Mouse (Mus musculus): ENCODE results near the gene Arid3c. TPM values are rescaled to one million over a fixed set of nuclear protein-coding genes. Genes with fewer than 3 reads are reported as not detected.
"Not testable (repeated sequence)": the region's sequence is repeated elsewhere in the genome, so short reads cannot be mapped to it uniquely, and the experiment has no call there.

The Arid3c gene
- polyA plus RNA-seq, 1 experiment: 0.57 TPM

GRCm38 (mm10) chr4:41712421-41713196 is 18.3 kb downstream of the Arid3c start:
- no peak for TF ChIP-seq CTCF (IDR thresholded peaks at IDR 0.05; ENCODE audit: borderline replicate concordance, extremely low read depth, insufficient read depth, insufficient read length)
- TF ChIP-seq POLR2A (IDR thresholded peaks at IDR 0.05; ENCODE audit: borderline replicate concordance, extremely low read depth, insufficient read depth, insufficient read length, poor library complexity, severe bottlenecking): no peak
- DNase-seq (ENCODE audit: low read depth): no peak

DNA sequence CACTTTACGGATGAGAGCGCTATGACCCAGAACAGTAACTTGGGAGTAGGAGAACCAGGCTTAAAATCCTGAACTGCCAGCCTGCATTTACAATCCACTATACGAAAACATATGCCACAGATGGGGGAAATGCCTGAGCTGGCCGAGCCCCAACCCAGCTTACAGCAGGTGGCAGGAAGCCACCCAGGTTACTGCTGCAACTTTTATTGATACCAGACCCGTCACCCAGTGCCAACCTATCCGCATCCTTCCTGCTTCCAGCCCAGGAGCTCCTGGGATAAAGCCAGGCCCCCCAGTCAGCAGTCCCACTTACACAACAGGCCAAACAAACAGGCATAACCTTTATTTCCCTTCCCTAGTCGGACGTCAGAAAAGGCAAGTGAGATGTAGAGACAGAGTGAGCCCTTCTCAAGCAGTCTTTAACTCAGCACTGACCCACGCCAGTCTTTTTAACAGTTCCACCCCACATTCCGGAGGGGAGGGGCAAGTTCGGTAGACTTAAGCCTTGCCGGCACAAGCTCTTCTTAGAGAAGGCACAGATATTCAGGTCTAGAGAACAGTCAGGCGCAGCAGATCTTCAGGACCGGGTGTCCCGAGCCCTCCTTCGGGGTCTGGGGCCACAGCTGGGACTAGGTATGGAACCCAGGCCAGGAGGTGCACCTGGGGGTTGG is 19.1 kb downstream of the Arid3c start:
- peak; percentile 63 for DNase-seq (ENCODE audit: low read depth)
- TF ChIP-seq CTCF (IDR thresholded peaks at IDR 0.05; ENCODE audit: borderline replicate concordance, extremely low read depth, insufficient read depth, insufficient read length) (no peak), POLR2A (IDR thresholded peaks at IDR 0.05; ENCODE audit: borderline replicate concordance, extremely low read depth, insufficient read depth, insufficient read length, poor library complexity, severe bottlenecking) (no peak)

DNA sequence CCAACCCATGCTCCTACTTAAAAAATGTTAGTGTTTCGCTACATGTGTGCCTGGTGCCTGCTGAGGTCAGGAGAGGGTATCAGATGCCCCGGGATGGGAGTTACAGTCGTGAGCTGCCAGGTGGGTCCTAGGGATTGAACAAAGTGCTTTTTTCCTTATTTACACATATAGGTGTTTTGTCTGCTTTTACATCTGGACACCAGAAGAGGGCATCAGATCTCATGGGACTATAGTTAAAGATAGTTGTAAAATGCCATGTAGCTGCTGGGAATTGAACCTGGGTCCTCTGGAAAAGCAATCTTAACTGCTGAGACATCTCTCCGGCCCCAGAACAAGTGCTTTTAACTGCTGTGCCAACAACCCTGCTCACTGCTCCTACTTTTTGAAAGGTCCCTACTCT is 20.7 kb downstream of the Arid3c start:
- DNase-seq (ENCODE audit: low read depth): no peak
- TF ChIP-seq POLR2A (IDR thresholded peaks at IDR 0.05; ENCODE audit: borderline replicate concordance, extremely low read depth, insufficient read depth, insufficient read length, poor library complexity, severe bottlenecking) (no peak), CTCF (IDR thresholded peaks at IDR 0.05; ENCODE audit: borderline replicate concordance, extremely low read depth, insufficient read depth, insufficient read length) (no peak)

DNA sequence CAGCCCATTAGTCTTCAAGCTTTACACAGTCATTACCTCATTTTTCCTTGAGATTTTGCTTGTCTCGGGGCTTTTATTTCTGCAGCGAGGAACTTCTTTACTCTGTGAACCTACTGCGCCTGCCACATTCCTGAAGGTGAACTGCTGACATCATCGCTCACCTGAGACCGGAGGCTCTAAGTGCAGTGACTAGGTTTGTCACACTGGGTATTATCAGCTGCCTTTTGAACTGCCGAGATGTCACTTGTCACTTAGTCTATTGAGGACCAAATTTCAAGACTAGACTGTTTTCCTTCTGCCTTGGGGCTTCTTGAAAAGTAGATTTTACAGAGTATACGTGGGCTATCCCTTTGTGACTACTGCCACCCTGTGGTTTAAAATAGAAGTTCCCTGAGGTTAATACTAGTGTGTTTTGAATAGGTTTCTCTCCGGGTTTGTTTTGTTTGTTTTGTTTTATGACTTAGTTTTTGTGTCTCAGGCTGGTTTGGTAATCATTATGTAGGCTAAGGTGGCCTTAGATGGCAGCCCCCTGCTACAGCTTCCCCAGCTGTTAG is 22.7 kb downstream of the Arid3c start:
- peak; percentile 85 for DNase-seq (ENCODE audit: low read depth)
- TF ChIP-seq CTCF (IDR thresholded peaks at IDR 0.05; ENCODE audit: borderline replicate concordance, extremely low read depth, insufficient read depth, insufficient read length): 0 out of 2 replicates have a peak, but pooled peaks have one; percentile 36
- TF ChIP-seq POLR2A (IDR thresholded peaks at IDR 0.05; ENCODE audit: borderline replicate concordance, extremely low read depth, insufficient read depth, insufficient read length, poor library complexity, severe bottlenecking): no peak

DNA sequence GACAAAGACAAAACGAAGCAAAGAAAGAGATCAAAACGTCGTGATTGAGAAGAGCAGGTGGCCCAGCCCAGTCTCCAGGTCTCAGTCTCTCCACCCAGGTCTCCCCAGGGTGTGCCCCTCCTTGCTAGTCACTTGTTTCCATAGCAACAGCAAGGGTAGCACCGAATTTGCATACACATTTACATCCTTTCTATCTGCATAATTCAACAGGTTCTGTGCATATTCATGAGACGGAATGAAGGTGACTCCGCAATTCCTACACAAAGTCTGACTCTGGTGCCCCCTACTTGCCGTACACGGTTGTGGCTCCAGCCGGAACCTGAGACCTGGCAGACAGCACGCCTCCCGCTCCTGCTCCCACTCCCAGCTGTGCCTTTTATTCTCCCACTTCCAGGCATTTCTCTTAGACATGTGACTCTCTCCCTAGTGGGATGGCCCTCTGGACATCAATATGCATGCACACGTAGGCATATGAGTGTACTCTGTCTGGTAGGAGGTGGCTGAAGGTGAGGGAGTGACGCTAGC is 23.9 kb downstream of the Arid3c start:
- no peak for TF ChIP-seq POLR2A (IDR thresholded peaks at IDR 0.05; ENCODE audit: borderline replicate concordance, extremely low read depth, insufficient read depth, insufficient read length, poor library complexity, severe bottlenecking)
- TF ChIP-seq CTCF (IDR thresholded peaks at IDR 0.05; ENCODE audit: borderline replicate concordance, extremely low read depth, insufficient read depth, insufficient read length): peak; percentile 79
- peak; percentile 96 for DNase-seq (ENCODE audit: low read depth)

- no peak for TF ChIP-seq POLR2A (IDR thresholded peaks at IDR 0.05; ENCODE audit: borderline replicate concordance, extremely low read depth, insufficient read depth, insufficient read length, poor library complexity, severe bottlenecking)
- no peak for TF ChIP-seq CTCF (IDR thresholded peaks at IDR 0.05; ENCODE audit: borderline replicate concordance, extremely low read depth, insufficient read depth, insufficient read length)
- DNase-seq (ENCODE audit: low read depth): peak; percentile 68
Measured at GRCm38 (mm10) chr4:41705922-41706754, 24.8 kb downstream of the Arid3c start.

- no peak for DNase-seq (ENCODE audit: low read depth)
- TF ChIP-seq POLR2A (IDR thresholded peaks at IDR 0.05; ENCODE audit: borderline replicate concordance, extremely low read depth, insufficient read depth, insufficient read length, poor library complexity, severe bottlenecking): no peak
- no peak for TF ChIP-seq CTCF (IDR thresholded peaks at IDR 0.05; ENCODE audit: borderline replicate concordance, extremely low read depth, insufficient read depth, insufficient read length)
Measured at GRCm38 (mm10) chr4:41704651-41705050, 26.3 kb downstream of the Arid3c start.

DNA sequence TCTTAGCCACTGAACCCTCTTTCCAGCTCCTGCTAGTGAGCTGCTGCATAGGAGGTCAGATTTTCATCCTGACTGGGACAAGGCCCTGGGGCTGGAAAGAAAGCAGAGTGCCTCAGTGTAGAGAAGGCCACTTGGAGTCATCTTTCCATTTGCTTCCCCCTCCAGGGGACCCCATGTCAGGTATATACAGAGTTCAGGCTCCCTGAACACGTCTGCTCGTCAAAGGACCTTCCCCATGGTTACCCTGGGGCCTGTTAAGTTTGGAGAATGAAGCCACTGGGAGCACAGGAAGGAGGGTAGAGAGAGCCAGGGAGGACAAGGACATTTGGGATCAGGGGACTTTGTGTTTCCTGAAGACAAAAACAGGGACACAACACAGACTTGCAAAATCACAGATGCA is 28.7 kb downstream of the Arid3c start:
- not testable (repeated sequence) for DNase-seq (ENCODE audit: low read depth)

DNA sequence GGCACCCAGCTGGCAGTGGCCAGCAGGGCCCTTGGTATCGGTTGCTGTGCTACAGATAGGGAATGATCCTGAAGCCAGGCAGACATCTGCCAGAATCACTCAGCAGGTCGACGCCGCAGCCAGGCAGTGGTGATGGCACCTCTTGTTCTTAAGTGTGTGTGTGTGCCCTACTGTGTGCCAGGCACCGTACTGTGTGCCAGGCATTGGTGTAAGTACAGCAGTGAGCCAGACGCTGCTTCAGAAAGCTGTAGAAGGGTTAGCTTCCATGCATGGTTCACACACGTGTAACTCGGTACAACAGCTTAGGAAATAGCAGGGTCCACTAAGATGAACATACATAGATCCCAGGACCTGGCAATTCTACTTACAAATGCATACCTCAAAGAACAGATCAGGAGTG is 30.7 kb downstream of the Arid3c start:
- not testable (repeated sequence) for DNase-seq (ENCODE audit: low read depth)

- DNase-seq (ENCODE audit: low read depth): not testable (repeated sequence)
Measured at GRCm38 (mm10) chr4:41699783-41700182, 31.2 kb downstream of the Arid3c start, which contains the start of gene Il11ra1. Gene Il11ra1 (plus strand): TSS chr4:41699989.

DNA sequence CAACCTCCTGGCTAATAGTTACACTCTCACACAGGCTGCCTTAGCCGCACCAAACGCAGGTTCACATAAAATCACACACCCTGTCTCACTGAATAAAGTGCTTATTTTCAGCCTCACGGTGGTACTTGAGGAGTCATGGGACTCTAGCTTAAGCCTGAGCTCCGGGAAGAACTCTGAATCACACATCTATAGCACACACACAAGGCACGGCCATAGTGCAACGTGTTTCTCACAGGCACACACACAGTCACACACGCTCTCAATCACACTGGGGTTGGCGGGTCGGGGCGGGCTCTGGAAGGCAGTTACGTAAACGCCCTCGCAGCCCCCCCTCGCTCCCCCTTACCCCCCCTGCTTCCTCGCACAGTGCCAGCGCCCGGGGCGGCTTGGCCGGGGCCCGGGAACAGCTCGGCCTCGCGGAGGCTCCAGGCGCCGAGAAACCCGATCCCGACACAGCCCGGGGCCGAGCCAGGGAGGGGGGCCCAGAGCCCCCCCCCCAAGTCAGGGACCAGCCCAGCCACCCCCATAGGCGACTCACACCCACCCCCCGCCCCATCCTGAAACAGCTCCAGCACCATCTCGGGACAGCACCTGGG is 32.4 kb downstream of the Arid3c start:
- peak; percentile 54 for DNase-seq (ENCODE audit: low read depth)
